Mouse (Mus musculus) heart, adult 11 months (tissue): ENCODE data around the gene Angel1.
A peak's percentile ranks its signal among the peaks of the same experiment; 100 is the strongest.

Source experiments
- DNase-seq: peaks from one replicate; pipeline ENCODE4 v3.0.0; 2022

Angel1 gene

DNA sequence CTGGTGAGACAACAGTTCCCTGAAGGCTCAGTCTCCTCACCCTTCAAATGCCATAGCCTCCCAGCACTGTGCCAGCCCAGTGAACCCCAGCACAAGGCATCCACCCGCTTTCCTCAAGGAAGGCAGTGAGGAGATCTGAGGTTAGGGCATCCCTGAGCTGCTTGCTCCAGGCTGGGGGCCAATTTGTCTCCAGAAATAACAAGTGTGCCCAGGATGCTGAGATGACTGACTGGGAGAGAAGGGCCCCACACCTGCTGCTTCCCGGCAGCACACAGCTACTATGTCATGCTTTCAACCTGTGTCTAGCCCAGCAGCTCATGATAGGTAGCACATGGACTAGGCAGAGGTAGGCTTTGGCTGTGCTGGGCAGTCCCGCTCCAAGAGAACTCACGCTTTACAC is 24.8 kb downstream of the Angel1 start:
- no peak for DNase-seq

DNA sequence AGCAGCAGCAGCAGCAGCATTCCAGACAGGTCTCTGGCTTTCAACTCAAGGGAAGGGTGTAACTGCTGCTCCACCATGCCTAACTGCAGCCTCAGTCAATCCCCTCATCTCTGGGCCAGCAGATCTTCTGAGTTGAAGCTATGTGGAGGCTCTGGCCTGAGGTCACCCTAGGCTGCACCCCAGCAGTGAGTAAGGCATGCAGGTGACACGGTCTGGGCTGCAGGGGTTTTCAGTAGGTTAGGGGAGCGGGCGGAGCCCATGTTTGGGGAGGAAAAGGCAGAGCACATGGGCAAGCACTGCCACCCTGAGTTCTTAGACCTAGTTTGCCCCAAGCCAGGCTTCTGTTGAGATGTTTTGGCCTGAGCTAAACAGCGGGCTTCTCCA is 25.3 kb downstream of the Angel1 start:
- DNase-seq, result no peak

DNA sequence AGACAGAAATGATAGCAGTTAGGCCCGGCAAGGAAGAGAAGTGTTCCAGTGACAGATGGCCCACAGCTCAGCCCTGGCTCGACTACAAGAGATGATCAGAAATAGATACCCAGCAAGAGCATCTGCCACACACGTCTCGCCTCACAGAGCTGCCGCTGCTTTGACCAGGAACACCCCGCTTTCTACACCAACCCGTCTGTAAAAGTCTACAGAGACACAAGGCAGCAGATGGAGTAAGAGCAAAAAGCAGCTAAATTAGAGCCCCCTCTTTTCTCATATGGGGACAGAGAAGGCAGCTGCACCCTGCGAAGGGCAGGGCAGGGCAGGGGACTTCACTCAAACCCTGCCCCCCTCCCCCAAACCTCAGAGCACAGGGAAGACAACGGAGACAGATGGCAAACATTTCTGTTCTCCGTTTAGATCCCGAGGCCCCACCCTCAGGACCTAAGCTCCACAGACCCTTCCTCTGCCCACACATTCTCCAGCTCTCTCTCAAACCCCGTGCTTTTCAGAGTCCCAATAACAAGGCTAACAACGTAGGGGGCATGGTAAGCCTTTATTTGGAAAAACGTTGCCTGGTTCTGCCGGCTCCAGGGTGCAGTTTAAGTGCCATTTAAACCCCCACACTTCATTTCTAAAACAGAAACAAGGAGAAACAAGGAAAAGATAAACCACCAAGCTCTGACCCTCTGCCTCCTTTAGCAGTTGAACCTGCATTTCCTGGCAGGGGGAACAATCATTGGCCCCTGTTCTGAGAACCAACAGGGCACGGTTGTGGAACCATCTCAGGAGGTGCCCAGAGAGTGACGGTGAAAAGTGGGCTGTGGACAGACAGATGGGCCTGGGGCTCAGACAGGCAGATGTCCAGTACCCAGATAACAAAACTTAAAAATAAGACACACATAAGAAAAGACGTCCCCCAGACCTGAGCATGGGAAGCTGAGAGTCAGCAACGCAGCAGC is 26.0 kb downstream of the Angel1 start:
- peak; percentile 74 for DNase-seq

DNA sequence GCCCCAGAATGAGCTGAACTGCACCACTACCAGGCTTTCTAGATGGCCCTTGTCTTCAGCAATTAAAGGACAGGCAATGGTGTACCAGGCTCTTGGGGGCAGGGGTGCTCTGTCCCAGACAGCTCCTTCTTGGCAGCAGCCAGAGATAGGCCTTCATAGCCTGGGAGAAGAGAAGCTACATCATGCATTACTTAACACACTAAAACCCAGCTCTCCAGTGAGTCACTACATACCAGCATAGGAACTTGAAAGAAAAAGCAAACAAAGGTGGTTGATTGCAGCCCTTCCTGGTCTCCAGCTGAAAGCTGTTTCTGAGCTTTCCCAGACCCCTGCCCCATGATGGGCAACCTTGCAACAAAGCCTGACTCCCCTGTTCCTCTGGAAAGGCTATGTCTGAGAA is 27.7 kb downstream of the Angel1 start:
- peak; percentile 64 for DNase-seq

DNA sequence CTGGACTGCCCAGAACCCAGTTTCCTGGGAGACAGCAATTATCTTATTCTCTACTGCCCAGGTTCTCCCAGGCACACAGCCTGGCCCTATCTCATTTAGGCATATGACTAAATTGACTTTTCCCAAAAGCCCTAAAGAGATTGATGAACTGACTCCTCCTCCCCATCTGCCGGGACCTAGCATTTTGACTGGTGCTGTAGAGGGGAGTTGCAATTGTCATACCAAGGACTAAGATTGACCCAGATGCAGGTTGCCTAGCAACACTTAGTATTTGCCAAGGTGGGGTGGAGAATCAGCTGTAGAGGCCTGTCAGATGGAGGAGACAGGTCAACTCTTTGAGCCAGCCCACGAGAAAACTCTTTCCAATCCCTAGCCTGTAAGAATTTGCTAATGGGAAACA is 28.3 kb downstream of the Angel1 start:
- DNase-seq, result no peak

DNA sequence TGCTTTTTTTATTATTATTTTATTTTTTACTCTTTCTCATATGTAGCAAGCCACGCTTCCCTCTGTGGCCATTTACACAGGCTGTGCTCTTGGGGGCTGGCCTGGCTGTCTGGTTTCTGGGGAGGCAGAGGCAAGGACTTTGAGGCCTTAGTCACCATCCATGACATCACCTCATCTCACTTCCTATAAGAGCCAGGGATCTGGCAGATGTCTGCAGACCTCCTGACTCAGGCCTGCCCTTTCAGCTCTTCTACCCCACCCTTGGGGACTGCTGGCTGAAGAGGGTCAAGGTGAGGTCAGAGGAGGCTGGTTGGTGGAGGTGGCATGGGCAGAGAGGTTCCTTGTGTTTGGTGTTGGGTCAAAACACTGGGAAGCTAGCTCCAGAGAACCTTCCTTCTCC is 31.8 kb downstream of the Angel1 start:
- peak; percentile 93 for DNase-seq

DNA sequence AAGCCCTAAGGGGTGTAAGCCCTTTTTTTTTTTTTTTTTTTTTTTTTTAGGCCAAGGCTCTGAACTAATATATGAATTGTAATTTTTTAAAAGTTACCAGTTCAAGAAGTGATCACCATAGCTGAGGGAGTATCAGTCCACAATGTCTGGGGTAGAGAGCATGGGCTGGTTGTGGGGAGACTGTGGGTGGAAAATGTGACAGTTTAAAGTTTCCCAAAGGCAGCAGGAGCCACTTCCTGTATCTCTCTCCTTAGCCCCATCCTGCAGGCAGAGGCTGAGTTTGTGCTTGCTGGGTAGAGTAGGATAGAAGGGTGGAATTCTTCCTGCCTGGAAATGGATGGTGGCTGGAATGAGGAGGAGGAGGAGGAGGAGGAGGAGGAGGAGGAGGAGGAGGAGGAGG is 32.9 kb downstream of the Angel1 start:
- DNase-seq, result no peak

DNA sequence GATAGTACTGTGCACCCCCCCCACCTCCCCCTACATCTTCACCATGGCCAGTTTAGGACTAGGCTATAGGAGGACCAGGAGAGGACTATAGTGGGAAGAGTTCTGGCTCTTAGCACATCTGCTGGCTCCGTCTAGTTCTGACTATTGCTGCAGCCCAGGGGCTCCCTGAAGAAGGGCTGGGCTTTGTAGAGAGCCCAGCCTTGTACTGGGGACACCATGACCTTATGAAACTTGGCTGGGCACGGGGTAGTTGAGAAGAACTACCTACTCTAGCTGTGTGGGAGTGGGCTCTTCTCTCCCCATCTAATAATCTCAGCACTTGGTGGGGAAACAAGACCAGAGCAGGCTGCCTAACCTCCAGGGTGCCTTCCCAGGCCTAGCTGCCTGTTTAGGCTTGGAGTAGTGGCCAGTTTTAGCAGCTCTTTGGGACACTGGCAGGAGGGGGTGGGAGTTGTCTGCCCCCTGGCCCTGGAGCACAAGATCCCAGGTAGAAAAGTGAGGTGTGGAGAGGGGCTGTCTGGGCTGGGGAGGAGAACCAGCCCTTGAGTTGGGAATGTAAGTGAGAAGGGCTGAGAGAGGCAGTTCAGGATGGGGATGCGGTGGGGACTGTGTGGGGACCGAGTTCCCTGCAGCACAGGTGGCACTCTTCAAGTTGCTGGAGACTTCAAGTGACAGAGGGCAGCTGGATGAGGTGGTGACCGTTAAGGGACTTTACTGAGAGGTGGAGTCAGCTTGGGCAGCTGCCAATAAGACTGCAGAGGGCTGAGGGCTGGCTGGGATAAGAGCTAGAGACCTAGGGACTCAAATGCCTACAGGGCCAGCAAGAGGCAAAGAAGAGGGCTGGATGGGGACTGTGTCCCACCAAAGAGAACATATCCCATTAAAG is 33.5 kb downstream of the Angel1 start:
- peak; percentile 97 for DNase-seq

DNA sequence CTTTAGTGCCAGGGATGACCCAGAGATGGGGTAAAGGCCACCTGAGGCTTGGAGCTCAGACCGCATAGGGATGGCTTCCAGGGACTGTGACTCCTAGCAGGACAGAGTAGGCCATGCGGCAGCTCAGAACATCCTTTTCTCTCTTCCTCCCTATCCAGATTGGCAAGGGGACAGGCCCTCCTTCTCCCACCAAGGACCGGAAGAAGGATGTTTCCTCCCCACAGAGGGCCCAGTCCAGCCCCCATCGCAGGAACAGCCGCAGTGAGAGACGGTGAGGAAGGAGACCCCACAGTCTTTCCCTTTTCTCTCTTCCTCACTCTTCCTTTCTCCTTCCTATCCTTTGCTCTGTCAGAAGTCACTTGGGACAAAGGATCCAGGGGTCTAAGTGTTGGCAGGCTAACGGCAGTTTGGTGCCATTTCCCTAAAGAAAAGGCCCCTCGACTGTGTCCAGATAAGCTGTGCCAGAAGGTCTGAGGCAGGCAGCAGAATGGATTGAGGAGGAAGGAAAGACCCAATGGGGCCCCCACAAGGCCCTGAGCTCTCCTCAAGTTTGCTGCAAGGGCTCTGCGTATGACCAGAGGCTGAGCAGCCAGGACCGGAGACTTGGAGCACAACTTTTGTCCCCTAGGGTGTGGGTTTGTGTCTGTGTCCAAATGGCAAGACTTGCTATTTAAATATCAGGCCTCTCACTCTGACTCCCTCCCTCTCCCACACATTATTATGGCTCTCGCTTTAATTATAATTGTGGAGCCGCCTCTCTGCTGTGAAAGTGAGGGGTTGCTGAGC is 35.4 kb downstream of the Angel1 start:
- peak; percentile 96 for DNase-seq

DNA sequence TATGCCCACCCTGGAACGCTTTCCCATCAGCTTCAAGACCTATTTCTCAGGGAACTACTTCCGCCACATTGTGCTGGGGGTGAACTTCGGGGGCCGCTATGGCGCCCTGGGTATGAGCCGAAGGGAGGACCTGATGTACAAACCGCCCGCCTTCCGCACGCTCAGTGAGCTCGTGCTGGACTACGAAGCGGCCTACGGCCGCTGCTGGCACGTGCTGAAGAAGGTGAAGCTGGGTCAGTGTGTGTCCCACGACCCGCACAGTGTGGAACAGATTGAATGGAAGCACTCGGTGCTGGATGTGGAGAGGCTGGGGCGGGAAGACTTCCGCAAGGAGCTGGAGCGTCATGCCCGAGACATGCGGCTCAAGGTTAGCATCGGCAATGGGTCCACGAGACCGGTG is 37.3 kb downstream of the Angel1 start:
- peak; percentile 91 for DNase-seq

DNA sequence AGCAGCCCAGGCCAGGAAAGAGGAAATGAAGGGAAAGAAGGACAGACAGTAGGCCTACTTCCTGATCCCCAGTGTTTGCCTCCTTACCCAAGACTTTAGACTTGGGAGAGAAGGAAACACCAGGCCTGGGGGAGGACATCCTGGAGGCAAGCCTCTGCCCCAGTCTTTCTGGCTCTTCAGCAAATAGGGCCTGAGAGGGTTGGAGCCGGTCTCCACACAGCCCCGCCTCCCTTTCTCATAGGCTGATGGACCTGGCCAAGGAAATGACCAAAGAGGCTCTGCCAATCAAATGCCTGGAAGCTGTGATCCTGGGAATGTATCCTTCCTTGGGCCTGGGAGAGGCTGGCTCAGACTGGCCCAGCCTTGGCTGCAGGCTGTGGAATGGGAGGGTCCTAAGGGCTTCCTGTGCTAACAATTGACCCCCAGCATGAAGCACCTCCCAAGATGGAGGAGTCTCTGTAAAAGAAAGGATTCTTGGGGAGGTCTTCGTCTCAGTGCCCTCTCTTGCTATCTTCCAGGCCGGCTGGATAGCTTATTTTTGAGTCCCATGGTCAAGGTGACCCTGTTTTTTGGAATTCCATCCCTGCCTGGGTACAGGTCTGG is 38.2 kb downstream of the Angel1 start:
- DNase-seq, result peak; percentile 98

DNA sequence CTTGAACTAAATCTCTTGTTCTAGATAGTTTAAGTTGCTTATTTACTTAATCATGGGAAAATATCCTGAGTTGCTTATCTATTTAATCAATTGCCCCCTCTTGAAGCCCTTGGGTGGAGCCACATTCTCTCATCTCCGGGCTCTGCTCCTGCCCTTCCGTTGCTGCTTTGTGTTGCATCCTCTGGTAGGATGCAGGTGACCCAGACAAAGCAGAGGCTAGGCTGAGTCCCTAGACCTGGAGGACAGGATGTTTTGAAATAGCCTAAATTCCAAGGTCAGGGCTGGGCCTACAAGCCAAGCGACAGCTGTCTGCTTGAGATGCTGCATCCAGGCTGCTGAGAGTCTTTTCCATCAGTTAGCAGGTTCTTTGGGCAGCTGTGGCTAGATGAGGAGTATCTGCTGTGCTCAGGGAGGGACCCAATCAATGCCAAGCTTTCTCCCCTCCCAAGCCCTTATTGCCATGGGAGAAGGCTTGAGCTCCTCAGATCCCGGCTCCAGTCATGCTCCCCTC is 38.8 kb downstream of the Angel1 start:
- peak; percentile 93 for DNase-seq

DNA sequence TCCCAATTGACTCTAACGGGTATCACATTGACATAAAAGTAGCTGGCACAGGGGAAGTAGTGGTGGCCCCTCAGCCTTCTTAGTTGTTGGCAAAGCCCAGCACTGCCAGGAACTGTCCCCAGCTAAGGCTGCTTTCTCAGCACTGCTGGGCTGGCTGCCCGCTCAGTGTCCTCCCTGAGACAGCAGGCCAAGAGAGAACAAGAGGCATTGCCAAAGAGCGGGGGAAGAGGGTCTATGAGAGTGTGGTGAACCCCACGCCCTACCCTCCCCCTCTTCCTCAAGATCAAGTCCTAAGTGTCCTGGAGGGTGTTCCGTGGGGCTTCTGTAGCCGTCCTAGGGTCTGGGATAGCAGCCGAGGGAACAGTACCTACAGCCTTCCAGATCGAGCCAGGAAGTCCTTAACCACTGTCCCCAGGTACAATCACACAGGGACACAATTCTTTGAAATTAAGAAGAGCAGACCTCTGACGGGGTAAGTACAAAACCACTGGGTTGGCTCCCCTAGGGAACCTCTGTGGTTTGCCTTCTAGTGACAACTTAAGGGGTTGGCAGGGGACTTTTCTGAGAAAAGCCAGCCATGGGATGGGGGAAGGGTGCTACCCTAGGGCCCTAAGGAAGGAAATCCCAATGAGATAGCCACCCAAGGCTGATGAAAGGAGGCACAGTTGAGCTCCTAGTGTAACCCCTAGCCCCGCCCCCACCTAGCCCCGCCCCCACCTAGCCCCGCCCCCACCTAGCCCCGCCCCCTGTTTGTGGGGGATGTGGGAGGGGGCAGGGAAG is 39.5 kb downstream of the Angel1 start:
- peak; percentile 94 for DNase-seq

DNA sequence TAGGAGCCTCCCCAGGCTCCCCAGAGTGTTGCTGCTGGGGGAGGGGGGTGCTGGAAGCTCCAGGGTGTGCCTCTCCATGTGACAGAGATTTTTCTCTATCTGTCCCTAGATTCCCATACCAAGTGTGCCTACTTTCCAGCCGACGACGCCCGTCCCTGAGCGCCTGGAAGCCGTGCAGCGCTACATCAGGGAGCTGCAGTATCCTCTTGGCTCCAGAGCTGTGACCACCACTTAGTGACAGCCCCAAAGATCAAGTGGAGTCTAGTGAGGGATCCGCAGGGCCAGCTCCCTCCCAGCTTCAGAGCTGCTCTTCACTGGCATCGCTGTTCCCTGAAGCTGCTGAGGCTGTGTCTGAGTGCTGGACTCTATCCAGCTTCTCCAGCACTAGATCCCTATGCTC is 41.0 kb downstream of the Angel1 start:
- DNase-seq, result peak; percentile 71

DNA sequence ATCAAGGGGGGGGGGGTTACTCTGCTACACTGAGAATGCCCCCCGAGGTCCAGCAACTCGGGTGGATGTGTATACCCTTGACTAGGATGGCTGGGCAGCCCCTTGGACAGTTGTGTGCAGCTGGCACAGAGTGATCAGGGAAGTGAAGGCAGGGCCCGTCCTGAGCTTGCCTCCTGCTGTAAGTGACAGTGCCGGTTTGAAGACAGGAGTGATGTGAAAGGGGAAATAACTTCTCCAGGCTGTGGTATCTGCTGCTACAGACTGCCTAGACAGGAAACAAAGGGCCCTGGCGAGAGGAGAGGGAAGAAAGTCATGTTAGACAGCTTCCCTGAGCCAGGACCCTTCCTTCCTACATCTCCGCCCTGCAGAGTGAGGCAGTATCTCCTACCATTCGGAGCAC is 42.6 kb downstream of the Angel1 start:
- DNase-seq, result peak; percentile 90

DNA sequence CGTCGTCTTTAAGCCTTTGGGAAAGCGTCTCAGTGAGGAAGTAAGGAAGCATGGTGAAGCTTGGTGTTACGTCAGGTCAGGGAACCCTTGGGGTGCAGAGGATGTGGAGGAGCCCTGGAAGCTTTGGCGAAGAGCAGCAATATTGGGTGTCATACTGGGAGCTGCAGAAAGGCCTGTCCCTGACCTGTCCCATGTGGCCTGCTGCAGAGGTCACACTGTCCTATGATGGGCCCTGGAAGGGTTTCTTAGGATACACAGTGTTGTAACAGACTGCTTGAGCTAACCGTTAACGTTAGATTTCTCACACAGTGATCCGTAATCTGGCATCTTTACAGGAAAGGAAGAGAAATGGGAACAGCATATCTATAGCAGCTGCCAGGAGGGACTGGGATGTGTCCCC is 44.1 kb downstream of the Angel1 start:
- DNase-seq, result peak; percentile 93

DNA sequence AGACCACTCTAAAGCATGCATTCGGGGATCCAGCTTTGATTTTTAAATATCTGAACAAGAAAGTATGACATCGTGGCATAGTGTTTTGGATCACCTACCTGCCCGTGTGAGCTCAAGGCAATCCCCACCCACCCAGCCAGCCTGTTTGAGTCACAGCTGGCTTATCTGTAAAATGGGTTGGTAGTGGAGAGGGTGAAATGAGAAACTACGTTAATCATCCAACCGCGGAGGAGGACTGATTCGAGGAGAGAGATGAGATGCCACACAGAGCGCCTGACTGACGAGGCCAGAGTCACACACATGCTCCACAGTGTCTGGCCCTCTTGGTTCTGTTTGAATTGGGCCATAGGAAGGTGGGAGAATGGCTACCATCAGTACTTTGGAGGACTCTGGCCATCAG is 44.6 kb downstream of the Angel1 start:
- peak; percentile 91 for DNase-seq

DNA sequence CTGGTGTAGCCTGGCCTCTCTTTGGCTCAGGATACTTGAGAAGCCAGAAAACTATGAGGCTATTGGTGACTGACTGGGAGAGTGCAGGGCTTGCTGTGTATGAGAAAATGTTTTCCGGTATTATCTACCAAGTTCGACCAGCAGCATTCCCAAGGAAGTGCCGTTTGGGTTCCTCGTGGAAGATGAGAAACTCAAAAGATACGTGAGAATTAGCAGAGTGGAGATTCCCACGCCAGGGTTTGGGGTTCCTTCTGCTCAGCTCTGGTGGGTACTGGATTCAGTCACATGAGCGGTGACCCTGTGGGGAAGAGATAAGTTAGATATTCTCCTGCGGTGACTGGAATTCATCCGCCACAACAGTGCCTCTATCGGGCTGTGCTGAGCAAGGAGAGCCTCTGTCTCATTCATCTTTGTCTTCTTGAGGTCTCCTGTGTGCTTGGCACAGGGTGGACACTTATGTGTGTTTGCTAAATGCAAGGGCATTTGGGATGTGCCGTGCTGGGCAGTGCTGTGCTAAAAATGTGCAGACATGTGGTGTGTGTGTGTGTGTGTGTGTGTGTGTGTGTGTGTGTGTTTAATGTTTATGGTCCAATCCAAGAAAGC is 45.6 kb downstream of the Angel1 start:
- DNase-seq, result peak; percentile 90

DNA sequence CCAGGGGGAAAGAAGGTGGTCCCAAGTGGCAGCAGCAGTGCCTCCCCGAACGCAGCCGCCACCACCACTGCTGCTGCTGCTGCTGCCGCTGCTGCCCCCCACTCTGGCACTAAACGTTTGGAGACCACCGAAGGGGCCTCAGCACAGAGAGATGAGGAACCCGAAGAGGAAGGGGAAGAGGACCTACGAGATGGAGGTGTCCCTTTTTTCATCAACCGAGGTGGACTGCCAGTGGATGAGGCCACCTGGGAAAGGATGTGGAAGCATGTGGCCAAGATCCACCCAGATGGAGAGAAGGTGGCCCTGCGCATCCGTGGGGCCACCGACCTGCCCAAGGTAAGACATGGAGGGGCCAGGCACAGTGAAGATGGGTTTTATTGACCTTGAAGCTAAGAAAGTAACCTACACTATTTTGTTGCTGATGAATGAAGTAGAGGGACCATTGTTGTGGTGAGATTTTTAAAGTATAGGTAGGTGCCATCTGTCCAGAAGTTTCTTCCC is 46.2 kb downstream of the Angel1 start:
- peak; percentile 92 for DNase-seq

DNA sequence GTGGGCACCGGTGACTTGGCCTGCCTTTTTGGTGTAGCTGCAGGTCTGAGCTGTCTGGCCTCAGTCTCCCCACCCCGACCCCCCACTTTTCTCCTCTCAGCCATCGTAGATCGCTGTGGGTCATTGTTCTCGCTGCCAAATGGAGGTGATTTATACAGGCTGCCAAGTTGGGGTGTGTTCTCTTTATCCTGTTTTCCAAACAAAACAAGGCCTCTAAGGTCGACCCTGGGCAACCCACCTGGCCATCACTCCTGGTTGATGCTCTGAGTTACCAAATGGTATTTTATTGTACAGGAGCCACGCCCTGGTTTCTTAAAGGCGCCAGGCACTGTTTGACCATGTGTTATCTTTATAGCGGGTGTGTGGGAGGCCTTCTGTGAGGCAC is 46.7 kb downstream of the Angel1 start:
- peak; percentile 90 for DNase-seq
